Mouse (Mus musculus): Measurements from ENCODE around the gene Nsmce3.

GRCm38 (mm10) chr7:64874941-64875340 lies 2.1 kb upstream of the Nsmce3 start:
- no peak for TF ChIP-seq GATA1 (IDR thresholded peaks at IDR 0.05; ENCODE audit: low read length)
- TF ChIP-seq TAL1 (IDR thresholded peaks at IDR 0.05; ENCODE audit: low read length) = no peak
